Mouse (Mus musculus): ENCODE results near the gene Armc9.

DNA sequence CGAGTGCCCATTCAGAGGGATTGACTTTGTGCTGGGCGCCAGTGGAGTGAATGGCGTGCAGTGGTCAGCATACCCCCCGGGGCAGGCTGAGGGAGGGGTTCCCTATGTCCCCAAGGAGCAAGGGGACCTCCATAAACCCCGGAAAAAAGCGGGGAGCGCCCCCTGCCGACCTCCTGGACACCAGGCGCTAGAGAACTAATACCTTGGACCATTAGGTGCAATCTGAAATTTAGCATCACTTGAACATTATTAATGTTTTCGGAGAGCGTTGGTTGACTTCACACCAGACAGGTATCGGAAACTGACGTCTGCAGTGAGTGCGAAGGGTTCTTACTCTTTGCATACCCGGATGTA is 159.2 kb downstream of the Armc9 start:
- TF ChIP-seq POLR2A (IDR thresholded peaks at IDR 0.05; ENCODE audit: borderline replicate concordance, control insufficient read depth, low read depth, low read length) (no peak), CTCF (IDR thresholded peaks at IDR 0.05; ENCODE audit: control insufficient read depth, insufficient read depth, low read length) (peak; percentile 37; the same call in 1 of the 2 replicates)
